Mouse (Mus musculus) olfactory bulb, adult 2 months (tissue): ENCODE measurements around the gene Katna1. TPM values are rescaled to one million over a fixed set of nuclear protein-coding genes. Genes with fewer than 3 reads are reported as not detected.

ENCODE experiments used
- H3K27ac ChIP-seq: fragments of 200-500 bp; 2 replicates; pipeline ENCODE4 v1.5.1; 2012; ENCODE audit warnings: low read depth, low read length; ENCODE audit not compliant: insufficient read depth
- H3K4me1 ChIP-seq: fragments of 200-500 bp; 2 replicates; pipeline ENCODE4 v1.6.1; 2012; ENCODE audit warnings: low read length; ENCODE audit not compliant: control insufficient read depth, insufficient read depth
- H3K4me3 ChIP-seq: fragments of 200-500 bp; 2 replicates; pipeline ENCODE4 v1.5.1; 2012; ENCODE audit warnings: mild to moderate bottlenecking, low read depth, low read length, moderate library complexity; ENCODE audit not compliant: insufficient read depth
- CTCF ChIP-seq: fragments of 200-500 bp; IDR thresholded peaks from 2 replicates; pipeline ENCODE4 v1.5.1; 2012; ENCODE audit warnings: low read depth, mild to moderate bottlenecking, low read length, moderate library complexity; ENCODE audit not compliant: insufficient read depth
- POLR2A ChIP-seq: fragments of 200-500 bp; IDR thresholded peaks from 2 replicates; pipeline ENCODE4 v1.6.1; 2012; ENCODE audit warnings: mild to moderate bottlenecking, low read depth, low read length, moderate library complexity; ENCODE audit not compliant: insufficient read depth
- WGBS: fragments of 180-500 bp; shearing (Covaris S2); methylation state at CpG from one replicate; pipeline ENCODE4 v1.1.7; 2018; 5-methylcytosine and 5-hydroxymethylcytosine counted together
- polyA plus RNA-seq: library from polyadenylated mRNA; stranded (reverse); fragments of >200 nt; gene quantifications from 2 replicates; pipeline ENCODE4 v1.2.4, GENCODE M21; 2012; ENCODE audit warnings: low replicate concordance; ENCODE audit not compliant: missing spikeins, insufficient read depth, insufficient read length

The Katna1 gene
- polyA plus RNA-seq, 1 experiment = not detected

GRCm38 (mm10) chr10:7792751-7793385, 67.1 kb downstream of the Katna1 start, which contains the start of the genes Ginm1 and Ppil4:
Gene Ginm1 (minus strand): TSS chr10:7792824.
Gene Ppil4 (plus strand): TSS chr10:7792891.
- peaks cover 2% of the 10 kb centered on the region for H3K4me1 ChIP-seq
- TF ChIP-seq CTCF = no peak
- peak; percentile 98 for TF ChIP-seq POLR2A
- 0 out of 2 replicates have a peak within 1 kb of the TSS, but pooled peaks have one; percentile 16 for H3K27ac ChIP-seq
- H3K4me3 ChIP-seq = peak within 1 kb of the TSS; percentile 70
- WGBS = under 1% methylated on average over 52 of the region's 52 CpGs

DNA sequence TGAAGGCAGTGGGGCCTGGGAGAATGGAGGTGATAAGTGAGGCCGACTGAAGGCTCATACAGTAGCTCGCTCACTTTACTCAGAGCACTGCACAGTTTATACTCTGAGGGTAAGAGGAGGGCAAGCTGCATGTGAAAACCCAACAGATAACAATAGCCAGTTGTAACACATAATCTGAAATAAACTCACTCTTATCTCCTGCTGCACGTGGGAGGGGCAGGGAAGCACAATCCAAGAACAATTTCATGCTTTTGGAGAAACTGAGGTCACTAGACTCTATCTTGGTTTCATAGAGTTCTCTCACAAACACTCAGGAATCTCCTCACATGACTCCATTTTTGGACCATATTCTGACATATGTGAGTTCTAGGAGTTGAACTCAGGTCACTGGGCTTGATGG, 75.5 kb downstream of the Katna1 start:
- TF ChIP-seq CTCF (no peak), POLR2A (no peak)
- WGBS = 89% methylated on average over 3 of the region's 3 CpGs
- Histone ChIP-seq H3K27ac (no peak overlapping the region), H3K4me3 (no peak overlapping the region), H3K4me1 (no peaks in the 10 kb centered on the region)

DNA sequence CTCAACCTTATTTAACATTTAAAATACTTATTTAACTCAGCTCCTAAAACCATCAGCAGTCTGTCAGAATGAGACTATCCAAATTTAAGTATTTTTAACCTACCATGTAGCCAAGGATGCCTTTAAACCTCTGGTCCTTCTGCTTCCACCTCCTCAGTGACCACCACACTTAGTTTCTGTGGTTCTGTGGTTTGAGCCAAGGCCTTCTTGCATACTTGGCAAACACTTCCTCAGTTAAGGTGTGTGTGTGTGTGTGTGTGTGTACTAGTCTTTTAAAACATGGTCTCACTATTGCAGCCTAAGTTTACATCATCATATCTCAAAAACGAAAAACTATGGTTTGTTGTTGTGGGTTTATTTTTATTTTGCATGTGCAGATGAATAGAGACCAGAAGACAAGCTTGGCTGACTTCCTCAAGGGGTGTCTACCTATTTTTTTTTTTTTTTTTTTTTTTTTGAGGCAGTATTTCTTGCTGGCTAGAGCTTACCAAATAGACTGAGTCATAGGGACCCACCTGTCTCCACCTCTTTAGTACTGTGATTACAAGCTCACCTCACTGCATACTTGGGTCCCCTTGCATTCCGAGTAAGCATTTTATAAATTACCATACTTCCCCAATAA, 76.8 kb downstream of the Katna1 start:
- no peak overlapping the region for H3K27ac ChIP-seq
- no peak for TF ChIP-seq POLR2A
- TF ChIP-seq CTCF = no peak
- no peaks in the 10 kb centered on the region for H3K4me1 ChIP-seq
- no peak overlapping the region for H3K4me3 ChIP-seq
- WGBS = 90% methylated on average over 2 of the region's 2 CpGs

- H3K4me3 ChIP-seq = no peak overlapping the region
- H3K4me1 ChIP-seq = no peaks in the 10 kb centered on the region
- no peak for TF ChIP-seq CTCF
- no peak for TF ChIP-seq POLR2A
- no peak overlapping the region for H3K27ac ChIP-seq
- WGBS = 42% methylated on average over 2 of the region's 2 CpGs
Measured at GRCm38 (mm10) chr10:7809937-7810336, 84.1 kb downstream of the Katna1 start.

Other genes starting within 250 kb of the Katna1 start
- not detected in 2 replicates for gene Lrp11, start 136.2 kb upstream of the Katna1 start, polyA plus RNA-seq
- gene Nup43, start 58.5 kb upstream of the Katna1 start, polyA plus RNA-seq = not detected in 2 replicates
- gene Pcmt1, start 44.9 kb upstream of the Katna1 start, polyA plus RNA-seq = not detected in 2 replicates
- gene Lats1, start 44.8 kb upstream of the Katna1 start, polyA plus RNA-seq = 70.0 TPM in 1 of 2 replicates, not detected in the other
- not detected in 2 replicates for gene Ginm1, start 66.8 kb downstream of the Katna1 start, polyA plus RNA-seq
- not detected in 2 replicates for gene Ppil4, start 66.9 kb downstream of the Katna1 start, polyA plus RNA-seq
- not detected in 2 replicates for gene Zc3h12d, start 106.5 kb downstream of the Katna1 start, polyA plus RNA-seq
- 91.5 TPM in 1 of 2 replicates, not detected in the other for gene Tab2, start 230.2 kb downstream of the Katna1 start, polyA plus RNA-seq